In genomic region chr12:101026025-101026424, GRCm38 (mm10) we compare ENCODE assay signal across 9 mouse cellular contexts. TPM values are rescaled to one million over a fixed set of nuclear protein-coding genes. Genes with fewer than 3 reads are reported as not detected.
DNase-seq lines count a peak whose midpoint lies in the region; ATAC-seq and TF ChIP-seq lines count a peak whose summit lies in the region.
"Had no signal": no experiment of that assay in that cellular context is flagged by ENCODE, and none has a peak within 500 bp of the region (broad histone marks: within the 10 kb centered on the region; RNA-seq: fewer than 3 reads in every experiment).

No protein-coding gene starts in this region.

- H3K4me1 ChIP-seq in lung, embryonic 16.5 days (replicated peaks; ENCODE audit: control insufficient read depth, insufficient read depth, low read length), result peaks cover 15% of the 10 kb centered on the region
- H3K4me1 ChIP-seq in lung, postnatal 0 days (ENCODE audit: insufficient read depth, low read depth, low read length), result peaks cover 3% of the 10 kb centered on the region; the same call in 1 of the 2 replicates
- peaks cover 50% of the 10 kb centered on the region for H3K4me1 ChIP-seq in forebrain, embryonic 16.5 days (replicated peaks; ENCODE audit: control insufficient read depth, insufficient read depth, low read length)
- H3K4me1 ChIP-seq in liver, embryonic 15.5 days (replicated peaks), result peaks cover 71% of the 10 kb centered on the region
- H3K4me1 ChIP-seq in stomach, postnatal 0 days (replicated peaks; ENCODE audit: control insufficient read depth, insufficient read depth), result no peaks in the 10 kb centered on the region

- no peak for ATAC-seq in lung, embryonic 16.5 days (ENCODE audit: low read depth)
- no peak for ATAC-seq in lung, postnatal 0 days
- ATAC-seq in forebrain, embryonic 16.5 days, result no peak
- ATAC-seq in liver, embryonic 15.5 days (ENCODE audit: insufficient read depth), result no peak
- no peak for ATAC-seq in stomach, postnatal 0 days (ENCODE audit: low FRiP score, low TSS enrichment)

- peak overlapping the region; percentile 93 for H3K4me2 ChIP-seq in lung, embryonic 16.5 days (ENCODE audit: low read depth, low read length)
- no peak overlapping the region for H3K4me2 ChIP-seq in lung, postnatal 0 days (replicated peaks; ENCODE audit: low read depth, low read length)
- H3K4me2 ChIP-seq in forebrain, embryonic 16.5 days (ENCODE audit: low read length), result peak overlapping the region; percentile 78
- peak overlapping the region; percentile 98 for H3K4me2 ChIP-seq in liver, embryonic 15.5 days
- no peak overlapping the region for H3K4me2 ChIP-seq in stomach, postnatal 0 days (replicated peaks; ENCODE audit: low read depth)
- H3K4me2 ChIP-seq: limb, embryonic 15.5 days had no signal

- H3K4me3 ChIP-seq in lung, embryonic 16.5 days (ENCODE audit: low read length), result peak overlapping the region; percentile 77
- H3K4me3 ChIP-seq in lung, postnatal 0 days (ENCODE audit: low read depth, low read length), result no peak overlapping the region
- peak overlapping the region; percentile 88; the same call in 1 of the 2 replicates for H3K4me3 ChIP-seq in forebrain, embryonic 16.5 days (replicated peaks; ENCODE audit: low read length)
- H3K4me3 ChIP-seq in liver, embryonic 15.5 days (replicated peaks), result peak overlapping the region; percentile 89
- no peak overlapping the region for H3K4me3 ChIP-seq in stomach, postnatal 0 days (ENCODE audit: low read depth, low read length)
- H3K4me3 ChIP-seq: limb, embryonic 15.5 days had no signal

- peaks cover 16% of the 10 kb centered on the region; the same call in 1 of the 2 replicates for H3K27me3 ChIP-seq in lung, embryonic 16.5 days (ENCODE audit: control insufficient read depth, insufficient read depth, low read depth, low read length)
- H3K27me3 ChIP-seq in lung, postnatal 0 days (replicated peaks; ENCODE audit: insufficient read depth, low read length), result no peaks in the 10 kb centered on the region; the same call in 1 of the 2 replicates
- no peaks in the 10 kb centered on the region for H3K27me3 ChIP-seq in forebrain, embryonic 16.5 days (replicated peaks; ENCODE audit: control insufficient read depth, insufficient read depth, low read length)
- no peaks in the 10 kb centered on the region for H3K27me3 ChIP-seq in liver, embryonic 15.5 days
- H3K27me3 ChIP-seq in stomach, postnatal 0 days (ENCODE audit: control insufficient read depth, insufficient read depth, low read length), result no peaks in the 10 kb centered on the region

- H3K36me3 ChIP-seq in lung, embryonic 16.5 days (ENCODE audit: control insufficient read depth, insufficient read depth, low read length), result no peaks in the 10 kb centered on the region
- H3K36me3 ChIP-seq in lung, postnatal 0 days (ENCODE audit: insufficient read depth, low read length), result no peaks in the 10 kb centered on the region
- H3K36me3 ChIP-seq in forebrain, embryonic 16.5 days (ENCODE audit: control insufficient read depth, insufficient read depth), result no peaks in the 10 kb centered on the region; the same call in 1 of the 2 replicates
- H3K36me3 ChIP-seq in liver, embryonic 15.5 days (replicated peaks), result peaks cover 30% of the 10 kb centered on the region
- H3K36me3 ChIP-seq in stomach, postnatal 0 days (ENCODE audit: control insufficient read depth, insufficient read depth, low read length), result no peaks in the 10 kb centered on the region
- H3K36me3 ChIP-seq: limb, embryonic 15.5 days had no signal

- H3K9ac ChIP-seq in lung, embryonic 16.5 days (ENCODE audit: low read length), result peak overlapping the region; percentile 5; the same call in 1 of the 2 replicates
- no peak overlapping the region for H3K9ac ChIP-seq in lung, postnatal 0 days (replicated peaks; ENCODE audit: low read depth)
- peak overlapping the region; percentile 93; the same call in 1 of the 2 replicates for H3K9ac ChIP-seq in forebrain, embryonic 16.5 days (replicated peaks; ENCODE audit: low read depth, low read length)
- H3K9ac ChIP-seq in liver, embryonic 15.5 days, result peak overlapping the region; percentile 95; the same call in 1 of the 2 replicates
- no peak overlapping the region for H3K9ac ChIP-seq in stomach, postnatal 0 days (ENCODE audit: low read length)
- H3K9ac ChIP-seq: limb, embryonic 15.5 days had no signal

- 69% methylated on average over 4 of the region's 4 CpGs for WGBS in lung, embryonic 16.5 days
- WGBS in lung, postnatal 0 days, result 63% methylated on average over 4 of the region's 4 CpGs
- 83% methylated on average over 4 of the region's 4 CpGs for WGBS in forebrain, embryonic 16.5 days
- WGBS in liver, embryonic 15.5 days (ENCODE audit: insufficient replicate concordance), result 15% methylated on average over 4 of the region's 4 CpGs
- WGBS in stomach, postnatal 0 days, result 67% methylated on average over 4 of the region's 4 CpGs

- TF ChIP-seq CTCF in lung, postnatal 0 days (IDR thresholded peaks at IDR 0.05), result no peak
- TF ChIP-seq CTCF in stomach, postnatal 0 days (IDR thresholded peaks at IDR 0.05; ENCODE audit: low read depth), result no peak

- H3K9me3 ChIP-seq in lung, embryonic 16.5 days (ENCODE audit: control insufficient read depth, low read length), result no peaks in the 10 kb centered on the region
- no peaks in the 10 kb centered on the region for H3K9me3 ChIP-seq in lung, postnatal 0 days (ENCODE audit: low read length)
- H3K9me3 ChIP-seq in forebrain, embryonic 16.5 days (ENCODE audit: control insufficient read depth, low read length), result no peaks in the 10 kb centered on the region
- no peaks in the 10 kb centered on the region for H3K9me3 ChIP-seq in liver, embryonic 15.5 days (replicated peaks)
- no peaks in the 10 kb centered on the region for H3K9me3 ChIP-seq in stomach, postnatal 0 days (ENCODE audit: control insufficient read depth, low read length)
- H3K9me3 ChIP-seq: limb, embryonic 15.5 days had no signal

- peak overlapping the region; percentile 53 for H3K27ac ChIP-seq in lung, embryonic 16.5 days (ENCODE audit: low read length)
- H3K27ac ChIP-seq in lung, postnatal 0 days (ENCODE audit: low read length), result no peak overlapping the region
- no peak overlapping the region for H3K27ac ChIP-seq in forebrain, embryonic 16.5 days (ENCODE audit: low read length)
- H3K27ac ChIP-seq in liver, embryonic 15.5 days (replicated peaks), result peak overlapping the region; percentile 95
- peak overlapping the region; percentile 24; the same call in 1 of the 2 replicates for H3K27ac ChIP-seq in stomach, postnatal 0 days (replicated peaks)
- H3K27ac ChIP-seq: limb, embryonic 15.5 days had no signal

- no peak for TF ChIP-seq EP300 in lung, postnatal 0 days (IDR thresholded peaks at IDR 0.05)
- TF ChIP-seq EP300 in stomach, postnatal 0 days (optimal IDR thresholded peaks at IDR 0.05), result no peak

- DNase-seq in lung, postnatal 0 days (ENCODE audit: low spot score), result no peak
- DNase-seq in stomach, postnatal 0 days (ENCODE audit: low spot score), result no peak
- DNase-seq in cerebellum, adult 9-11 months, result no peak
- no peak for DNase-seq in ovary, postnatal 36 days (ENCODE audit: low spot score)
- DNase-seq: right cerebral cortex, postnatal 25 days had no signal

RNA-seq across cellular contexts. Expression of gene Ccdc88c, which starts 2.8 kb away (rescaled TPM):
- polyA plus RNA-seq in lung, embryonic 16.5 days (2015; fragmentation: Nextera tagmentation; extraction: Ambion mirVana), result 18.8 and 20.2 TPM in 2 replicates
- 6.9 and 7.4 TPM in 2 replicates for polyA plus RNA-seq in lung, postnatal 0 days (2015; fragmentation: Nextera tagmentation; extraction: Ambion mirVana)
- 18.1 and 20.7 TPM in 2 replicates for polyA plus RNA-seq in forebrain, embryonic 16.5 days (2015; fragmentation: Nextera tagmentation; extraction: Ambion mirVana)
- polyA plus RNA-seq in liver, embryonic 15.5 days (2015; fragmentation: Nextera tagmentation; extraction: Ambion mirVana), result 5.5 TPM in 2 replicates
- polyA plus RNA-seq in stomach, postnatal 0 days (2015; fragmentation: Nextera tagmentation; extraction: Ambion mirVana), result 5.7 and 6.0 TPM in 2 replicates

RNA-seq across cellular contexts. Expression of gene Ppp4r3a, which starts 57.5 kb away (rescaled TPM):
- 28.8 and 30.4 TPM in 2 replicates for polyA plus RNA-seq in lung, embryonic 16.5 days (2015; fragmentation: Nextera tagmentation; extraction: Ambion mirVana)
- 16.4 and 20.5 TPM in 2 replicates for polyA plus RNA-seq in lung, postnatal 0 days (2015; fragmentation: Nextera tagmentation; extraction: Ambion mirVana)
- polyA plus RNA-seq in forebrain, embryonic 16.5 days (2015; fragmentation: Nextera tagmentation; extraction: Ambion mirVana), result 32.4 and 33.5 TPM in 2 replicates
- polyA plus RNA-seq in liver, embryonic 15.5 days (2015; fragmentation: Nextera tagmentation; extraction: Ambion mirVana), result 18.9 and 20.7 TPM in 2 replicates
- polyA plus RNA-seq in stomach, postnatal 0 days (2015; fragmentation: Nextera tagmentation; extraction: Ambion mirVana), result 14.3 and 16.8 TPM in 2 replicates

Comparison
In these comparisons a context has a peak if more than half of its experiments do, and no peak if none do; other contexts are left out.
1. H3K27ac ChIP-seq: peak in lung, embryonic 16.5 days (single experiment), liver, embryonic 15.5 days (single experiment) and stomach, postnatal 0 days (single experiment); none in lung, postnatal 0 days (single experiment) and forebrain, embryonic 16.5 days (single experiment).
2. H3K4me2 ChIP-seq: peak in lung, embryonic 16.5 days (single experiment), forebrain, embryonic 16.5 days (single experiment) and liver, embryonic 15.5 days (single experiment); none in lung, postnatal 0 days (single experiment) and stomach, postnatal 0 days (single experiment).
3. H3K4me3 ChIP-seq: peak in lung, embryonic 16.5 days (single experiment), forebrain, embryonic 16.5 days (single experiment) and liver, embryonic 15.5 days (single experiment); none in lung, postnatal 0 days (single experiment) and stomach, postnatal 0 days (single experiment).
4. H3K9ac ChIP-seq: peak in lung, embryonic 16.5 days (single experiment), forebrain, embryonic 16.5 days (single experiment) and liver, embryonic 15.5 days (single experiment); none in lung, postnatal 0 days (single experiment) and stomach, postnatal 0 days (single experiment).